Mouse (Mus musculus) C2C12 (cell line): ENCODE results near the gene Serpinb2.

ENCODE experiments used
- CTCF ChIP-seq: IDR thresholded peaks from one replicate; pipeline ENCODE4 v1.5.1; 2011; ENCODE audit not compliant: control insufficient read depth, insufficient read depth, insufficient read length
- MAX ChIP-seq: IDR thresholded peaks from one replicate; pipeline ENCODE4 v1.6.1; 2011; ENCODE audit warnings: mild to moderate bottlenecking, control low read depth
- USF1 ChIP-seq: IDR thresholded peaks from one replicate; pipeline ENCODE4 v1.6.1; 2011; ENCODE audit warnings: low read depth, mild to moderate bottlenecking, control low read depth, moderate library complexity

GRCm38 (mm10) chr1:107525592-107525991, 14.4 kb downstream of the Serpinb2 start:
- TF ChIP-seq CTCF (no peak), USF1 (no peak), MAX (no peak)
